Mouse (Mus musculus) liver, postnatal 0 days (tissue): ENCODE results near the gene Rab7.

Experiments
- CTCF ChIP-seq: sonication (generic); IDR thresholded peaks from 2 replicates; pipeline ENCODE4 v1.5.1; 2016; ENCODE audit warnings: antibody characterized with exemption, low read depth
- EP300 ChIP-seq: IDR thresholded peaks from 2 replicates; pipeline ENCODE4 v1.6.1; 2016; ENCODE audit warnings: antibody characterized with exemption, low read depth, mild to moderate bottlenecking

GRCm38 (mm10) chr6:87995519-87995918, 49.6 kb downstream of the Rab7 start:
- TF ChIP-seq CTCF (no peak), EP300 (no peak)
